Mouse (Mus musculus) spleen, postnatal 36 days (tissue): ENCODE data around the gene Ubxn2a.

Experiments
- DNase-seq, 2 experiments: peaks; one replicate each; pipeline ENCODE4 v3.0.0; 2022; ENCODE audit warnings: low spot score in 2 of 2, mixed read lengths in 1 of 2

The Ubxn2a gene

GRCm38 (mm10) chr12:4836959-4837358, 70.5 kb downstream of the Ubxn2a start:
- no peak for DNase-seq
